Mouse (Mus musculus) embryo, embryonic 11 days (tissue): ENCODE measurements at regions not wholly inside any gene's neighbourhood (a gene's known extent, or its start where the extent isn't known, plus 50 kb on each side); places are given as distances from the start of the nearest gene placed in this dataset.

ENCODE experiments used
- DNase-seq: peaks from one replicate; pipeline ENCODE4 v3.0.0-alpha.2; 2015

- DNase-seq, result no peak
Observed at GRCm38 (mm10) chr11:65638211-65638610, 149.9 kb downstream of the Map2k4 start.

- DNase-seq, result no peak
Observed at GRCm38 (mm10) chr11:65637206-65637605, 150.9 kb downstream of the Map2k4 start.

- DNase-seq, result no peak
Observed at GRCm38 (mm10) chr11:65635307-65635706, 152.8 kb downstream of the Map2k4 start.

DNA sequence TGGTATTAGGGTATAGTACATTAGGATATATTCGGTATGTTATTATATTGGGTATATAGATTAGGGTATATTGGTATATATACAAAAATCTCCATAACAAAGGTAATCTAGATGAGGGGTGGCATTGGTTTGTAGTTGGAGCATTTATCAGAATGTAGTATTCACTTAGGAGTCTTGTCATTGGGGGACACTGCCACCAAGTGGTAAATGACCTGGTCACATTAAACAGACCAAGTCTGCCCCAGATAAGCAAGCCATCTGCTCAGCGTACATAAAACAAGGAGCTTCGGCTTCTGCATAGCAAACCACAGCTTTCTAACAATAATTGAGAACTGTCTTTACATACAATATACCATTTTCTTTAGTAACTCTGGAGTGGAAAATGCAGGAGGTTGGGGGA lies 156.9 kb downstream of the Map2k4 start:
- DNase-seq, result peak; percentile 50

GRCm38 (mm10) chr11:65630436-65630835 lies 157.7 kb downstream of the Map2k4 start:
- no peak for DNase-seq

- DNase-seq, result no peak
Observed at GRCm38 (mm10) chr11:65629320-65629719, 158.8 kb downstream of the Map2k4 start.

- no peak for DNase-seq
Observed at GRCm38 (mm10) chr11:65618976-65619375, 169.1 kb downstream of the Map2k4 start.

DNA sequence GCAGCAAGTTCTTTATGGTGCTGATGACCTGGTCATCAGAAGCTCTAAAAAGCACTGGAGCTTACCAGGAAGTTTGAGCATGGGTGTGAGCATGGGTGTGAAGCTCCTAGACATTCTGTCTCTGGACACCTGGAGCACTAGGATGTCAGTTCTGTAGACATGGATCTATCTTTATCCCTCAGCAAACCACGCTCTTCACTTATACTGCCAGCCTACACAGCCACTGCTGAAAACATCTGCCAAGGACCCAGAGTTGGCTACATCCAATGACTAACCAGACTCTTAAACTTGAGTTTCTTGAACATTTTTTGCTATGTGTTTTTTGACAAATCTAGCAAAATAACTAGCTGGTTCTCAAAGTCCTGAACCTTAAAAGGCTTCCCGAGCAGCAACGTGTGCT lies 177.6 kb downstream of the Map2k4 start:
- DNase-seq, result no peak

- no peak for DNase-seq
Observed at GRCm38 (mm10) chr11:65609056-65609455, 179.0 kb downstream of the Map2k4 start.

DNA sequence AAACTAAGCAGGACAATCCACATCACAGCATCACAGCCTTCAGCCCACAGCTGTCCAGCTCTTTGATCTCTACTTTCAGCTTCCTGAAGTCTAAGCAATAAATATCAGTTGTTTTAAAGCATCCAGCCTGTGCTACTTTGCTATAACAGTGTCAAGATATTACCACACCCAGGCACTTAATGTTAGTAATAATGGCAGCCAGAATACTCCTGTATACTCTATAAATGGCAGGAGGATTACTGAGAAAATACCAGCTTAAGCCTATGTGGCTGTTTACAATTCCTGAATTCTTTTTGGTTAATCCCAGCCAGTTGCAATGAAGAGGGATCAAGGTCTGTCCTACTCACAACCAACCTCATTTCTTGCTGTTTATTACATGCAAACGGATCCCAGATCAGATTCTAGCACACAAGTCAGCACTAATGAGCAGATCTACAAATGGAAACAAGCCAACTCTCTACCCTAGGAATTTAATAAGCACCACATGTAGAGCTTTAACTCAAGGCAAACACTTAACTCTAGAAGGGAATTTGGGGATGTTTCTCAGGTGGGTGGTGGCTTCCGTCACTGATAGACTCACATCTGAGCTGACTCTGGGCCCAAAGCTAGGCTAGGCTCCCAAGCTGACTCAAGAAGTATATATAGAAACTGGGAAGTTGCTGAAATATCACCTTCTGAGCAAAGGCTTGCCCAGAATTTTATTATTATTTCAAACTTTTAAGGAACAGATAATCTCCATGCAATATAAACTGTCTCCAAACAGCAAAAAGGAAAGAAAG lies 190.6 kb downstream of the Map2k4 start:
- DNase-seq, result peak; percentile 3

DNA sequence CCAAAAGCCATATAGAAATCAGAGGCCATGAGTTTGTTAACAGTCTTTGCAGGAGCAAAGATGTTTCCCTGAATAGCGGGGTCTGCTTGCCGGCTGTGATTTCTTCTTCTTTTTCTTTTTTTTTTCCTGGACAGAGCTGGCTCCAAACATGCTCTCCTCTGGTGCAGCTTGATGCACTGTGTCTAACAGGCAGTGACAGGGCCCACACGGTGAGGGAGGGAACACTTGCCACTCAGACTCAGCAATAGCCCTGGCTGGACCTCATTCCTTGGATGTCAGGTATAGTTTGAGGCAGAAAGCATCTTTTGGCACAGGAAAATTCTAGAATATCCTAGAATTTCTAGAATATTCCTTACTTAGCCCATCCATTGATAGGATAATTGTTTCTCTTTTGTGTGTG lies 199.6 kb downstream of the Map2k4 start:
- DNase-seq, result no peak

DNA sequence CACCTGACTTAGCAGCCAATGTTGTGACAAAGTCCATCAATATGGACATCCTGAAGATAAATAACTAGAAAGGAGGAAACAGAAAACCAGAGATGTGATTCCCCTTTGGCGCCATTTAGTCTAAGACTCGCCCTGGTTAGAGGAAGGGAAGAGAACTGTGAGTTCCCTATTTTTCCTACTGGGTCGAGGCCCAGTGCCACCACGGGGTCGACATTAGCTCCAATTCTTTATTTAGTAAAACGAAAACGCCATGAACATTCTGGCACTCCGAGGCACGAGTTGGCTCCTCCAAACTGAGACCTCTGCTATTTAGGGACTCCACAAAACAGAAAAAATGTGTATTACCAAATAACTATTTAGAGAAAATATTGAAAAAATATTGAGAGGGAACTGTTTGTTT lies 220.3 kb downstream of the Map2k4 start:
- no peak for DNase-seq

DNA sequence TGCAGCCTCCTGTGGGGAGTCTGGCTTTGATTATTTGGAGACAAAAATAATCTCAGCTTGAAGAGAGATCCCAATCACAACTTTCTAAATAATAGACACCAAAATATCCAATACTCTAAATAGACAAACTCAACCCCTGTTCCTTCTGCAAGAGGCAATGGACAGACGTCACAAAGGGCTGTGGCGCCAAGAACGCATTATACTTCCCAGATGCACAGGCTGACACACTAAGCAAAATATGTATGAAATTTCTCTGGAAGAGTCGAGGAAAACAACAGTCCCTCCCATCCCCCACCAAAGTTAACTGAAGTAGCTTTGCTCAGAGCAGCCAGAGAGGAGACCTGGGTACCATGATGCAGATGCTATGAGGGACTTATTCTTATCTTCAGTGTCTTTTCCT lies 229.9 kb downstream of the Map2k4 start:
- DNase-seq, result no peak

DNA sequence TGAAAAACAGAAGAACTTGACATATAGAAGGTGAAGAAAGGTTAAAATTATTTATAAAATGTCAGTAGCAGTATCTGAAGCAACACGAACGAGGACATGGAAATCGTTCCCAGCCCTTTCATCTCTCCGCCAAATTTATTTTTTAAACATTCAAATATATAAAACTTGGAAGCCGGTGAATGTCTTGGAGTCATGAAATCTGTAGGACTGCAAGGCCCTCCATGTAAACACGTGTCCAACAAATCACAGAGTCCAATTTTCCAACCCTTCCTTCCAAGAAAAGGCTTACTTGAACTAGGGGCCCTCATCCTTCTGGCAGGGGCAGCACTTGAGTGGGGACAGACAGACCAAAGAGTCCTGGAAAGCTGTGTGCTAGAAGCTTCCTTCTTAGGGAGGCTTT lies 237.0 kb downstream of the Map2k4 start:
- DNase-seq, result no peak

- no peak for DNase-seq
Observed at GRCm38 (mm10) chr11:65544281-65544680, 243.8 kb downstream of the Map2k4 start.

DNA sequence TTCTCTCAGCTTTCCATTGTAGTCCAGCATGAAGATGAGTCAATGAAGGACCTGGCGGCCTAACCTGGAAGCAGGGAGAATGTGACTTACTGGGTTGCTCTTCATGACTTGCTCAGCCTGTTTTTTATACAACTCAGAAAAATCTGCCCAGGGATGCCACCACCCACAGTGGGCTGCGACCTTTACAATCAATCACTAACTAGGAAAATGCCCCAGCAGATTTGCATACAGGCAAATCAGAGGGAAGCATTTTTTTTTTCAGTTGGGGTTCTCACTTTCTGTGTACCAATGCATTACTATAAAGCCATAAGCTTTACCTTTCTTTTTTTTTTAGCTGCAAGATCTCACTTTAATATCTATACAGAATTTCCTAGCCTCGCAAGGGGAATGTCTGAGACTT lies 244.5 kb downstream of the Map2k4 start:
- no peak for DNase-seq

- DNase-seq, result no peak
Observed at GRCm38 (mm10) chr11:65537046-65537630, 251.0 kb downstream of the Map2k4 start.

DNA sequence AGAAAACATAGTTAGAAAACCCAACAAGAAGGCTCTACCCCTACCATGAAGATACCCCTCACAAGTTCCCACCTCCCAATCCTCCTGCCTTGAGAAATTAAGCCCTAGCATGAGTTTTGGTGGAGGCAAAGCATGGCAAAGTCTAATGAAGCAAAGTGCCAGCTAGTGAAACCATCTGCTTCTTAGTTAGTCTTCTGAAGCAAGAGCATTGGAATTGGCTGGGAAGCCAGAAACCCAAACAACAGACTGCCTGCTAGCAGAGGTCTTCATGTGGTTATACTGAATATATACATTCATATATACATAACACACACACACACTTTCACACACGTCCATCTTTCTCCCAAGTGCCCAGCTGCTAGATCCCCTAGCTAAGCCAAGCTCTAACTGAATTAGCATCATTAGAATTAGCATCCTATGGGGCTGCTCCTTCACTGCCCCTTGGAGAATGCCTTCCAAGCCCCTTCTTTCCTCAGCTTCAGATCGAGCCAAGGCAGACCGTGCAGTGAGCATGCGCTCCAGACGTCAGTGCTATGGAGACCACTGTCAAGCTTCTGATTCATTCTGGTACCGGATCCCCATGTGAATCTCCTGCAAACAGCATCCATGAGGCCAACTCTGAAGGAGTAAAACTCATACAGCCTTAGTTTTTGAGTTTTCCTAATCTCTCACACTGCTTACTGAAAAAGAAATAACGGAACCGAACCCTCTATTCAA lies 252.2 kb downstream of the Map2k4 start:
- no peak for DNase-seq

- DNase-seq, result no peak
Observed at GRCm38 (mm10) chr11:65530744-65531143, 257.4 kb downstream of the Map2k4 start.

DNA sequence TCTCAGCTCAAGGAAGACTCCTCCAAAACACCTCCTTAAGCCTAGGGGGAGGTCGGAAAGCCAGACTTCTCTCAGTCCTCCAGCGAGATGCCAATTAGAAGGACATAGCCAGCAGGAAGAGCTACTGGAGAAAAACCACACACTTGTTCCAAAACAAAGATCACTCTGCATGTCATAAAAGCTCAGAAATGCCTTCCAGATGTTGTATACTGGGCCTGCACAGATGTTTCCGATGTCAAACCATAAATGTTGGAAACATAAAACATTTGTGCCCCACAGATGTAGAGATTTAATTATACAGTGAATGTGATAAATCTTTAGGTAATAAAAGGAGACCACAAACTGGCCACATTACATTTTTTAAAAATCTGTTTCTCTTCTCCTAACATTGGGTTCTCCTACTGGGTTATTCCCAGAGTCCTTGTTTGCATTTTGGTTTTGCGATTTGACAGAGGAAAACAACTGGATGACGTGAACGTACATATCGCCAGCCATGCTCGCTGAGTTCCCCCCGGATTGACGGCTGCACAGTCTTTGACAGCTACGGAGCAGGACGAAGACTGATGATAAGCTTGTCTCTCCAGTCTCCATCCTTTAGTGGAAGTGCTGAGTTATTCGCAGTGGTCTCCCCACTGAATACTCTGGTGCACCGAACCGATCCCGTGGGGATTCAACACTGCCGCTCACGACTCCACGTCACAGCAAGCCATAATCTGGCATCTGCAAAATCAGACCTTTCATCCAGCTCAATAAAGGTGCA lies 235.5 kb upstream of the Myocd start:
- DNase-seq, result peak; percentile 38

GRCm38 (mm10) chr11:65497979-65498378 lies 228.2 kb upstream of the Myocd start:
- no peak for DNase-seq

DNA sequence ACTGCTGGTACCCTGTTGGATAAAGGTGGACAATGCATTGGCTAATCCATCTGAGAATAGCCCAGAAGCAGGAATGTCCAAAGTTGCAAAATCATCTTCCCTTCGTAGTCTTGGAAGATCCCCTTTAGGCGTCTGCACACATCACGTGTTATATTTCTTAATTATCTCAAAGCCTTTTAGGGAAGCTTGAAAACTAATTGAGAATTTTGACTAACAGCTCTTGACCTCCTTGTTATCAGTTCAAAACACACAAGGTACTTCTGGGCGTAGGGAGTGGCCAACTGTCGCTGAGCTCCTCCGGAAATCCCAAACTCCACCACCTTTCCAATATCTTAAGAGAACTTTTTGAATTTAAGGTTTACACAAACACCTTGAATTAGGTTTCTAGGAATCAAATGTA lies 227.6 kb upstream of the Myocd start:
- DNase-seq, result no peak

DNA sequence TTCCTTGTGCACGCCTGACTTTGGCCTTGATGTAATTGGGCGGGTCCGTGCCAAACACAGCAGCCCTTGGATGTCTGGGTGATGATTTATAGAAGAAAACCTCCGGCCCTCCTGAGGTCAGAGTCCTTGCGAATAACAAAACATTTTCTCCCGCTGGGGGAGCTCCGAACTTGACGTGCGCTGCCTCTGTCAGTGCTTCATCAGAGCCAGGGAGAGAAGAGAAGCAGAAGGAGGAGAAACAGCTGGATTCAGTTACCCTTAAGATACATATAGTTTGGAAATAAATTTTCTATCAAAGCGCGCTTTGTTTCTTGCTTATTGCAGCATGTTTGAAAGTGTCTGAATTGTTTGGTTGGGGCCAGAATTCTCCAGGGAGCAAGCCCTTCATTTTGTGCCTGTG lies 225.2 kb upstream of the Myocd start:
- peak; percentile 73 for DNase-seq
